Mouse (Mus musculus) left cerebral cortex, postnatal 10 days (tissue): ENCODE results near the gene Slc12a6. TPM values are rescaled to one million over a fixed set of nuclear protein-coding genes. Genes with fewer than 3 reads are reported as not detected.

Experiments used
- DNase-seq, 2 experiments: peaks; one replicate each; pipeline ENCODE4 v3.0.0; 2021 to 2022; ENCODE audit warnings: low spot score in 2 of 2, mixed read lengths in 1 of 2; ENCODE audit errors: extremely low spot score in 1 of 2
- intact Hi-C: fragments of 180-260 bp; cut with DNase I; formaldehyde crosslinking; loops from one replicate; pipeline ENCODE4 v1.15.1; 2025
- total RNA-seq, 2 experiments: library from RNA; stranded (reverse); gene quantifications; 2 replicates each; pipeline ENCODE4 v1.2.3; 2021

Gene Slc12a6
- total RNA-seq, 2 experiments from 2014 or later = 92.8 to 96.6 TPM

- no peak for DNase-seq
- intact Hi-C loops = no loop called here
These were observed 30.6 kb downstream of the Slc12a6 start for GRCm38 (mm10) chr2:112296211-112296610.

- no peak for DNase-seq
- intact Hi-C loops = no loop called here
These were observed 32.6 kb downstream of the Slc12a6 start for GRCm38 (mm10) chr2:112298221-112298620.

- DNase-seq = no peak
- intact Hi-C loops = no loop called here
These were observed 43.0 kb downstream of the Slc12a6 start for GRCm38 (mm10) chr2:112308671-112309070.

GRCm38 (mm10) chr2:112309161-112309600 is 43.6 kb downstream of the Slc12a6 start:
- intact Hi-C loops = no loop called here
- no peak for DNase-seq

DNA sequence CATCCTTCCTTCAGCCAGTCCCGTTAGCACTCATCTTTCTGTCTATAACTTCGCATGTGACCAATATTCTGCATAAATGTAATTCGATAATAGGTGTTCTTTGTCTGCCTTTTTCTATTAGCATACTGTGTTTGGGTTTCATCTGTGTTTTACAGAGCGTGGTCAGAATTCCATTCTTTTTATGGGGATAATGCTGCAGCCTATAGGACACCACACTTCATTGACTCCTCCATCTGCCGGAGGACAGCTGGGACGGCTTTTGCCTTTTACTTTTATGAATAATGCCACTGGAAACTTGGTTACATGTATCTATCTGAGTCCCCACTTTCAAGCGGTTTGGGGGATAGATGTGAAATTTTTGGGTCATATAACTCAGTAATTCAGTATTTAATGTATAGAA is 50.0 kb downstream of the Slc12a6 start:
- DNase-seq = no peak
- intact Hi-C loops = no loop called here

DNA sequence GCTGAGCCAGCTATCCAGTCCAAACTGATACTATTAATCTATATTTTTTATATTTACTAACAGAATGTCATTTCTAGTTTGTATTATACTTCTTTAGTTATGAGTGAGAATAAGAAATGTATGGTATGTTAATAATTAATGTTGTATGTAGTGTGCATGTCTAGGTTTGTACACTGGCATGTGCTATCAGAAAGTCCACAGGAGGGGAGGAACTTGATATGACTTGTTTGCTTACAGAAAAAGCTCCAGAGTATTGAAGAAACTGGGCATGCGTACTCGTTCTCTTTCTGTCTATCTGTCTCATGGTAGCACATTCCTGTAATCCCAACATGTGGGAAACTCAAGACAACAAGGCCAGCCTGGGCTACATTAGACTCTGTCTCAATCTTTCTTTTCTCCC is 52.6 kb downstream of the Slc12a6 start:
- intact Hi-C loops = no loop called here
- DNase-seq = no peak

- no peak for DNase-seq
- intact Hi-C loops = no loop called here
These were observed 53.3 kb downstream of the Slc12a6 start for GRCm38 (mm10) chr2:112318905-112319304.

- intact Hi-C loops = no loop called here
- DNase-seq = no peak
These were observed 62.6 kb downstream of the Slc12a6 start for GRCm38 (mm10) chr2:112328069-112328777.

- no peak for DNase-seq
- intact Hi-C loops = no loop called here
These were observed 66.7 kb downstream of the Slc12a6 start for GRCm38 (mm10) chr2:112332051-112332898.

DNA sequence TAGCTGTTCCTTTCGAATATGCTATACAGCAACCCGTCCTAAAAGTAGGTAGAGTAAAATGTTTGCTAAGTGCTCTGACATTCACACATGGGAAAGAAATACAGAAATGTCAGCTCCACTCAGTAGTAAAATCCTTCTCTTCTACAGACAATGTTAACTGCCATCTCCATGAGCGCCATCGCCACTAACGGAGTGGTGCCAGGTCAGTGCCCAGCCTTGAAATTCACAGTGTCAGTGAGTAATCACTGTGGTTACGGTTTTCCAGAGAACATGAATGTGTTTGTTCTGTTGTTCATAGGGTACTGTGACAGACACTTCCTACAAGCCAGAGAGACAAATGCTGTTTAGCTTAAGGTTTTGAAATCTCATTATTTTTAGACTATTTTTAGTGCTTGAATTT is 71.6 kb downstream of the Slc12a6 start:
- intact Hi-C loops = no loop called here
- no peak for DNase-seq

DNA sequence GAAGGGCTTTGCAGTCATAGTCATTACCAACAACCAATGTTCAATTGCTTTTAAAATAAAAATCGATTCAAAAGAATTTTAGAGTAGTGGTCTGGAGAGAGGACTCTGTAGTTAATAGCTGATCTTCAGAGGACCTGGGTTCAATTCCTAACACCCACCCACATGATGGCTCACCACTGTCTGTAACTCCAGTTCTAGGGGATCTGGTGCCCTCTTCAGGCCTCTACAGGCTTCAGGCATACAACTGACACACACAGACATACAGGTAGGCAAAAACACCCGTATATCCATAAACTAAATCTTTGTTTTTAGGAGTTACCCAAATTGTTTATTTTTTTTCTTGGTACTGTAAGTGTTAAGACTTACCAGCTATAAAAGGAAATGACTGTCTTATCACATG is 74.1 kb downstream of the Slc12a6 start:
- intact Hi-C loops = loop anchor here (2.0 kb wide), 1 partner anchor 77 kb away; no protein-coding TSS in a partner anchor
- DNase-seq = no peak

DNA sequence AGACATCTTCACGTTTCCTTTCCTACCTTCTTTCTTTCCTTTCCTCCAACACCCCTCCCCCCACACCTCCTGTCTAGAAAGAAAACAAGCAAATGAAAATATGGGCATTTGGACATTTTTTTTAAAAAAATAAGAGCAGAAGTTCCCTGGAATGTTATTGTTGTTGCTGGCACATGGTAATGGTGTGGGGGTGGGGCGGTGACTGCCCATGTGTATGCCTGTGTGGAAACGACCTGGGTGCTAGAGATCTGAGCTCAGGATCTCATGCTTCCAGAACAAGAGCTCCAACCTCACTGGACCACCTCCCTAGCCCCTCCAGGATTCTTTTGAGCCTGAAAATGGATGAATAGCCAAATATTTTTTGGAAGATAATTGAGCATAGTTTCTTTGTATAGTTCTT is 75.5 kb downstream of the Slc12a6 start:
- intact Hi-C loops = no loop called here
- peak in 1 of 2 experiments; percentile 26 for DNase-seq

GRCm38 (mm10) chr2:112348246-112348645 is 82.6 kb downstream of the Slc12a6 start:
- no peak for DNase-seq

DNA sequence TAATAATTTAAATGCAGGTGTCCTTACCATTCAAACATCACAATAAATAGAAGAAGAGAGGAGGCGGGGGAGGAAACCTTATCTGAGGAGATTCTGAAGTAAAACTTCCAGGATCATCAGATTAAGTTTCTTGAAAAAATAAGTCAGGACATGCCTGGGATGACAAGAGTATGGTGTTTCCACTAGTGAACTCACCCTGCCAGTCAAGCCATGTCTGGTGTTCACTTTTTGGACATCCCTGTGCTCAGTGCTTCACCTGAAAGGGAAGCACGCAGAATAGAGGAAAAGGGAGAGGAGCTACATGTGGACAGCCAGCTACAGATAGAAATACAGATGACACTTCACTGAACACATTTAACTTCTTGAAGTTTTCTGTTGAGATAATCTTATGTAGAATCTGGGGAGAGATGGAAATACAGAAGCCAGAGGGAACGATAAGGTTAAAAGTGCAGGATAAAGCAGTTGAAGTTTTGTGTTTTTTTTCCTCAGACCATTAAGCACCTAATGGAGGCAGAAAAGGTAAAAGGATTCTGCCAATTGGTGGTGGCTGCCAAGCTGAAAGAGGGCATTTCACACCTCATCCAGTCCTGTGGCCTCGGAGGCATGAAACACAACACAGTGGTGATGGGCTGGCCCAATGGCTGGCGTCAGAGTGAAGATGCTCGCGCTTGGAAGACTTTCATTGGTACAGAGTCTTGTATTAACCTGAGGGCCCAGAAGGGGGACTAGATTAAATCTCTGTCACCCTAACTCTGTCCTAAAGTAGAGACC is 88.2 kb downstream of the Slc12a6 start:
- intact Hi-C loops = no loop called here
- DNase-seq = no peak

More at GRCm38 (mm10) chr2:112348246-112348645, 82.6 kb downstream of the Slc12a6 start:
- intact Hi-C loops = no loop called here

DNA sequence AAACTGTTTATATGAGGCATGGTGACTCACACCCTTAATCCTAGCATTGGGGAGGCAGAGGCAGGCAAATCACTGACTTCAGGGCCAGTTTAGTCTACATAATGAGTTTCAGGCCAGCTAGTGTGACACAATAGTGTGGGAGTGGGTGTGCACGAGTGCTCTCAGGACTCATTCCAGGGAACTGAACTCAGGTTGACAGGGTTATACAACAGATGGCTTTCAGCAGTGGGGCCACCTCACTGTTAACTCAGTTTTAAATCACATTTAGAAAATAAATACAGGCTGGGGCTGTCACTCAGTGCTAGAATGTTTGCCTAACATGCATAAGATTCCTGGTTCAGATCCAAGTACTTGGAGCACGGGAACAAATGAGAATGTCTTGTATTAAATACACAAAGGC is 94.0 kb downstream of the Slc12a6 start:
- no peak for DNase-seq
- intact Hi-C loops = loop anchor here (10.0 kb wide), 1 partner anchor 55 kb away; no protein-coding TSS in a partner anchor

DNA sequence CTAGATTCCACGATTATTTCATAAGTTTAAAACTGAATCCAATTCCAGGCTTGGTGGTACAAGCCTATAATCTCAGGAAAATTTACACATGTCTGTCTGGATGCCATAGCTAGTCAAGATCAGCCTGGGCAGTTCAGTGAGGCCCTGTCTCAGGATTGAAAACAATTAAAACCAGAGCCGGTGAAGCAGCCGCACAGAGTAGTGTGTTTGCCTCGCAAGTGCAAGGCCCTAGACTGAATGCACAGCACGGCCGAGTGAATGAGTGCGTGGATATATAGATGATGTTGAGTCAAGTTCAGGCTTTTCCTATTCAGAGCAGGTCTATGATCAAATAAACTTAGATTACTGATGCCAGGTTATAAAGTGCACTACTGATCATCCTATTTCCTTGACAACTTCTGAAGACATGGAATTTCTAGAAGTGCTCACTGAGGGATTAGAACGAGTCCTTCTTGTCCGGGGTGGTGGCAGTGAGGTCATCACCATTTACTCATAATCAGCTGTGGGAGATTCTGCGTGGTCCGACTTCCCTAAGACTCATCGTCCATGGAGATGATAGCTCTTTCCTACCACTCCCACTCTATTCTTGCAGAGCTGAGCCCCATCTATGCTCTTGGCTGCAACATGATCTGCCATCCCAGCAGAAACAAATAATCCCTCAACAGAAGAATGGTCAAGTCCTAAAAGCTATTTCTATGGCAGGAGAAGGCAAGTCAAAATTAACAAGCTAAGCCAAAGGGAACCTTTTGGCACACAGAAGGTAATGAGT is 94.6 kb downstream of the Slc12a6 start:
- intact Hi-C loops = loop anchor here (10.0 kb wide), 1 partner anchor 55 kb away; no protein-coding TSS in a partner anchor
- no peak for DNase-seq

DNA sequence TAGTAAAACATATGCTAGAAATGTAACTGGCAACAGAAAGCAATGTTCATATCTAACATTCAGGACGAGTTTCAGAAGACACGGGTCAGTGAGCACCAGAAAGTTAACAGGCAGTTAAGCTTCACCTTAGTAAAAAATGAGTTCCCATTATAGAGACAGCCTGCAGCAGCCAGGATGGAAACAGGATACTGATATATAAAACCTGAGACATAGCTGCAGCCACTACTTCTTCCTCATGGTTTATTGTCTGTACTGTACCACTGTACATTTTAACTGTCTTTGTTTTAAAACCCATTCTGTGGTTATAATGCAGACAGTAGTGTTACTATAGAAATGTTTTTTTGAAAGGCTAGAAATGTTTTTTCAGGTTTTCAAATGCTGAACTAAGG is 95.2 kb downstream of the Slc12a6 start:
- DNase-seq = no peak
- intact Hi-C loops = loop anchor here (10.0 kb wide), 1 partner anchor 54 kb away; no protein-coding TSS in a partner anchor

- no peak for DNase-seq
- intact Hi-C loops = loop anchor here (5.0 to 10.0 kb wide), 2 partner anchors 48 to 100 kb away; partner anchors contain the start of genes Gm21985 and Slc12a6
These were observed 101.6 kb downstream of the Slc12a6 start for GRCm38 (mm10) chr2:112367222-112367621.
